Mouse (Mus musculus) retina, adult 2 months (tissue): ENCODE data around the gene Sez6l.

Experiments used
- DNase-seq: peaks from one replicate; pipeline ENCODE4 v3.0.0-alpha.2; 2012; ENCODE audit warnings: low read depth, low spot score

The Sez6l gene

DNA sequence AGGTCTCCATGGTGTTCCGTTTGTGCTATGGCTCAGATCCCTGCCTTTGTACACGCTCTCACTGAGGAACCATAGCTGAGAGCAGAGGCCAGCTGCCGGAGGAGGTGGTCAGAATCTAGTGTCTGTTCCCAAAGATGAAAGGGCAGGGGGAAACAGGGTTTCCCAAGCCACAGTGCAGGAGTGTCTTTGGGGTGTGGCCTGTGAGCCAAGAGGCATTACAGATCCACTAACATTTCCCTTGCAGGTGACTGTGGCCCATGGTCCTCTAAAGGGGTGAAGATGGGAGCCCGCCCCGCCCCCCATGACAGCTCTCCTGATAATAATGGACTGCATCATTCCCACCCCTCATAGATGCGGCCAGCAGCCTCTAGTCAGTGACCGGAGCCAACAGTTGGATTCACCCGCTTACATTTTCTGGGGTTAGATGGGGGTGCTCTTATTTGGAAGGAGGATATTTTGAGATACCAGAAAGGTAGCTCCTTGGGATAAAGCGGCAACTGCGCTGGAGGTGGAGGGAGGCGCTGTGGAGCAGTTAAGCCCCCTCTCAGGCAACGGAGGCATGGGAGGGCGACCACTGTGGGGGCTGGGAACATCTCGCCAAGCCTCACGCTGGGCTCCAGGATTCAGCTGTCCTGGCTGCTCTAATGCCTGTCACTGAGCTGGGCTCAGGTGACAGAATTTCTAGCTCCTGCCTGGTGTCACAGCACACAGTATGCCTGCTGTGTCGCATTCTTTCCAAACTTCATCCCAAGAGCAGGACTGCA lies 43.5 kb downstream of the Sez6l start:
- no peak for DNase-seq

- DNase-seq: no peak
Observed at GRCm38 (mm10) chr5:112532894-112533293, 44.1 kb downstream of the Sez6l start.

GRCm38 (mm10) chr5:112532210-112532609 lies 44.8 kb downstream of the Sez6l start:
- no peak for DNase-seq

DNA sequence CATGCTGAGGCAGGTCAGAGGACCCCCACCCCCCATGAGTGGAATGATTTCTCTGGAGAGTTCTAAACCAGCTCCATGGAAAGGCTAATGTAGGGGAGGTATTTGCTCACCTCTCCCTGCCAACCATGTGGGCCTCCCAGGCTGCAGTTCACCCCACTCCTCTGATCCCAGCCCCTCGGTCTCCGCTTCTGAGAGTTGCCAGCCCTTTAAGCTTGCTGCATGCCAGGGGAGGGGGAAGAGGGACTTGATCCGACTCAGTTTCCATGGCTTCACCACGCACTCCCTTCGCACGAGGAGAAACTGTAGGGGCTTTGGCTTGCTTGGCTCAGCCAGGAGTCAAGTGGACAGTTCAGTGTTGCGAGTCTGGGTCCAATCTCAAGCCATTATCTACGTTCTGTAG lies 45.9 kb downstream of the Sez6l start:
- no peak for DNase-seq

DNA sequence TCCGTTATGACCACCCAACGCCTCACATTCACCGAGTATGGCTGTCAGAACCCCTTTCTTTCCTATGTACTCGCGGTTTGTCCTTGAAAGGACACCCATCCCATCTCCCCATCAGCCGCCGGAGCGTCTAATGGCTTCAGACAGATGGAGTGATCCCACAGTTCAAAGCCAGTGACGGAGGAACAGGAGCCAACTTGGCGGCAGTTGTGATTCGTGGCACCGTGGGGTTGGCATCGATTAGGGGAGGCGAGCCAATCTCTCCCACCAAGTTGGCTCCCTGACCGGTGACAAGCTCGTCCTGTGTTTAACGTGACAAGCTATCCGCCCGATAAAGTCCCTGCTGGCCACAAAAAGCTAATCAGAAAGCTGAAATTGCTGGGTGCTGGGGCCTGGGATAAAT lies 50.0 kb downstream of the Sez6l start:
- no peak for DNase-seq

GRCm38 (mm10) chr5:112526435-112526834 lies 50.5 kb downstream of the Sez6l start:
- DNase-seq: no peak

DNA sequence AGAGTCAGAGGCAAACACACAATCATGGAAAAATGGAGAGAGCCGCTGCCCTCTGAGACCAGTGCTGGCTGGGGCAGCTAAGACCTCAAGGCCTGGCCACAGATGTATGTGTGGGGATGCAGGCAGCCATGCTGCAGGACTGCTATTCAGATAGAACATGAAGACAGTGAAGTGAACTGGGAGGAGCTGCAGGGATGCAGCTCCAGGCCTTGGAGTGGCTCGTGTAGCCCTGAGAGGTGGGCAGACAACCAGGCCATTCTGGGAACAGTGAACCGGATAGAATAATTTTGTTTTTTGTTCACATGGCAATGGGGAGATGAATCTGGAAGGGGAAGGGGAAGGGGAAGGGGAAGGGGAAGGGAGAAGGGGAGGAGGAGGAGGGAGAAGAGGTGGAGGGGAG lies 51.0 kb downstream of the Sez6l start:
- no peak for DNase-seq

DNA sequence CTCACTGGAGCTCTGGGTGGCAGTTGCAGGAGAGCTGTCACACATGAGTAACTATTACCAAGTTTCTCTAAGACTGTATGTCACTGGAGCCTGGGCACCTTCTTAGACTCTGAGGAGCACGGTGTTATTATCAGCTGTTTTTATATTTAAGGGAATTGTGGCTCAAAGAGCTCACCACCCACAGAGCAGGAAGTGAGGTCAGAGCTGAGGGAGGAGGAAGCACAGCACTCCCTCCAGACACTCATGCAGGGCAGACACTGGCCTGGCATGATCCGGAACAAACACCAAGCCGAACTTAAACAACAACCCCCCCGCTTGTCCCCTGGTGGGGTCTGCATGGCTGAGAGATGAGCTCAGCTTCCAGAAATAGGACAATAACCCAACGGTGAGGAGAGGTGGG lies 51.7 kb downstream of the Sez6l start:
- no peak for DNase-seq

- no peak for DNase-seq
Observed at GRCm38 (mm10) chr5:112523796-112524195, 53.2 kb downstream of the Sez6l start.

DNA sequence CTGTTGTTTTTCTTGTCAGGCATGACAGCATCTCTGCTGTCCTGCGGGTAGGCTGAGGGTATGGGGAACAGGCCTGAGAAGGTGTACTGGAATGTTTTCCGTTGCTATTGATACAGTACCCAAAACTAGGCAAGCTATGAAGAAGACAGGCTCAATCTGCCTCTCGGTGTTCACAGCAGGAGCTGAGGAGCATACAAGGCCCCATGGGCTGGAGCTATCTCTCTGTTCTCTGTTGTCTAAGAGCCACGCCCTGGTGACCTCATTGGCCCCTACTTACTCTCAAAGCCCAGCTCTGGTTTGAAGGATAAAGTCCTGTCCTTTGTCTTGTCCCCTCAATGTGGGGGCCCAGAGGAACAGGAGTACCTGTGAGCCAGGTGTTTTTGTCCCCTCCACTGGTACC lies 53.7 kb downstream of the Sez6l start:
- no peak for DNase-seq

GRCm38 (mm10) chr5:112521703-112522527 lies 55.1 kb downstream of the Sez6l start:
- DNase-seq: no peak

GRCm38 (mm10) chr5:112520826-112521702 lies 55.9 kb downstream of the Sez6l start:
- no peak for DNase-seq

- no peak for DNase-seq
Observed at GRCm38 (mm10) chr5:112518773-112519172, 58.2 kb downstream of the Sez6l start.

DNA sequence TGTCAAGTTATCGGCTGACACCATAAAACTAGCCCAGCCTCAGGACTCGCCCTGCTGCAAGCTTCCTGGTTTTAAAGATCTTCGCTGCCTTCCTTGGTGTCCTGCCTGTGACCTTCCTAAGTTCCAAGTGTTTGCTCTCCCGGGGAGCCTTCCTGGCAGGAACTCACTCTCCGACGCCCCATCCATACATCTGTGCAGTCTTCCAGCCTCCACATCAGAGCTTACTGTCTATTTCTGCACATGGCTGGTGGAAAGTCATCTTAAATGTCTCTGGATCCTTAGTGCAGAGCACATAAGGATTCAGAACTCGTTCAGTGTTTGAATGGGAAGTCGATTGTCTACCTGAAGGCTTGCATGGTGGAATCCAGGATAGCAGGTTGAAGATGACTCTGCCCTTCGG lies 59.5 kb downstream of the Sez6l start:
- no peak for DNase-seq

DNA sequence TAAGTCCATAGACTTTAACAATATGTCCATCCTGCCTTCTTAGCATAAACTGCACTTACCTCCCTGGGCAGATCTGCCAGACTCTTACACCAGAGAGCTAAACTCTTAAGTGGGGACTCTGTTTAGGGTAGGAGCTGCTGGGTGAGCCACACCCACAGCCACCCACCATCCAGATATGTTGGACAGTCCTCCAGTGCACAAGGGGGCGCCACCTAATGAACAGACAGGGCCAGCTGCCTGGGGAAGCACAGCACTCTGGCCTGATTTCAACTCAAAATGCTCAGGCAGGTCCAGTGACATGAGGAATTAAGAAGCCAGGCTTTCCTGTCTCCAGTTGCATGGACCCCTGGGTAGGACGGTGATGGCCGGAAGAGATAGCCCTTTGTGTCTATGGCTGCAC lies 60.5 kb downstream of the Sez6l start:
- no peak for DNase-seq

DNA sequence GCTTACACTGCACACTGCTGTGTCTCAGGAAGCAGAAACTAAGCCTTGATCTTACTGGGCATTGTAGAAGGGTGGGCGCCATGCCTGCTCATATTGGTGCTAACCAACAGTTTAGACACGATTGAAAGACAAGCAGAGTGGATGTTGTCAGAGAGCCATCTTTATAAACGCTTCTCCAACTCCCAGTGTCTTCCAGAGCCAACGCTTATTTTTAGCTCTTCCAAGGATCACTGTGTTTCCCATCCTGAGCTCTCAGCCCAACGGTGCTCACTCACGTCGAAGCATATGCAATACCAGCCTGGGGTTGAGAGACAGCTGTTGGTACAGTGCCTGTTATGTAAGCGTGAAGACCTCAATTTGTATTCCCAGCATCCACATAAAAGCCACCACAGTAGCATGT lies 66.6 kb downstream of the Sez6l start:
- DNase-seq: no peak

DNA sequence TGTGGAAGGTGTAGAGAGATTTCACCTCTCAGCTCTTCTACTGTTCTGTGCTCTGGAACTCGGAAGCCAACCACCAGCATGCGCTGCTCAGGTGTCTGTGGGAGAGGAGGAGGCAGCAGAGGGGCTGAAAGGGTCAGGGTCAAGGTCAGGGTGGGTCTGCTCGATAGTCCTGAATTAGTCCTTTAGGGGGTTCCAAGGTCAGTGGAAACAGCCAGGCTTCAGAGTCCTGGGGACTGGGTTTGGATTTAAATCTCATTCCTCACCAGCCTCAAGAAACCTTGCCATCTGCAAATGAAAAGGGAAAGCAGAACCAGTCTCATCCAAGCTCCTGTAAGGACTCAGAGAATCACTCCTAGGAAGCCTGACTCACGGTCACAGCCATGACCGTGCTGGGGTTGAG lies 67.1 kb downstream of the Sez6l start:
- no peak for DNase-seq

DNA sequence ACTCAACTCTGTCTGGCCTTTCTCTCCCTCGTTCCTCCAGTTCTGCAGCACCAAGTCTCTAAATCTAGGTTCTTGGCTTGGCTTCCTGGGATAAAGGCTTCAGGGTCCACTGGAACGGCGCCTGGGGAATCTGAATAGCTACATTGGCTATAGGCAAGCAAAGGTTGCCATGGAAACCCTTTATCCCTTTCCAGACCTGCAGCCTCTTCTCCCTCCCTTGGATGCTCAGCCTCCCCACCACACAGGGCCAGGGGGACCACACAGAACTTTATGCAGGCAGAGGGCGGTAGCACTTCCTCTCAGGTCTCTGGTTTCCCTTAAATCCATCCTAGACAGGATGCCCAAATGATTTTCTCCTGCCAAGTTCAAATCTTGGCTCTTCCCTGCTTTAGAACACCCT lies 71.4 kb downstream of the Sez6l start:
- DNase-seq: no peak

DNA sequence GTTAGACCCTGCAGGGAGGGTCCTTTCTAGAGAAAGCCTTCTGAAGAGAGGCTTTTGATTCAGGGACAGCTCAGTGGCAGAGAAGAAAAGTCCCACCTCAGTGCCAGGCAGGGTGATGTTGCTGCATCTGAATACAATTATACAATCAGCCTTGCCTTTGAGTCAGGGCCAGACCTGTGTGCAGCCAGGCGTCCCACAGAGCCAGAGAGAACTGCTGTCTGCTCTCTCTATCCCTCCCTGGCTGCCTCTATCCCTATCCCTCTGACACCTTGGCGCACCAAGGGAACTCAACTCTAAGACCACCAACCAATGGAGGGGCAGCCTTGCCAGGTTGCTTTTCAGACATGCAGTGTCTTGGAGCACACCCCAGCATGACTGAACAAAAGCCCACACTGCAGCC lies 75.6 kb downstream of the Sez6l start:
- DNase-seq: no peak

DNA sequence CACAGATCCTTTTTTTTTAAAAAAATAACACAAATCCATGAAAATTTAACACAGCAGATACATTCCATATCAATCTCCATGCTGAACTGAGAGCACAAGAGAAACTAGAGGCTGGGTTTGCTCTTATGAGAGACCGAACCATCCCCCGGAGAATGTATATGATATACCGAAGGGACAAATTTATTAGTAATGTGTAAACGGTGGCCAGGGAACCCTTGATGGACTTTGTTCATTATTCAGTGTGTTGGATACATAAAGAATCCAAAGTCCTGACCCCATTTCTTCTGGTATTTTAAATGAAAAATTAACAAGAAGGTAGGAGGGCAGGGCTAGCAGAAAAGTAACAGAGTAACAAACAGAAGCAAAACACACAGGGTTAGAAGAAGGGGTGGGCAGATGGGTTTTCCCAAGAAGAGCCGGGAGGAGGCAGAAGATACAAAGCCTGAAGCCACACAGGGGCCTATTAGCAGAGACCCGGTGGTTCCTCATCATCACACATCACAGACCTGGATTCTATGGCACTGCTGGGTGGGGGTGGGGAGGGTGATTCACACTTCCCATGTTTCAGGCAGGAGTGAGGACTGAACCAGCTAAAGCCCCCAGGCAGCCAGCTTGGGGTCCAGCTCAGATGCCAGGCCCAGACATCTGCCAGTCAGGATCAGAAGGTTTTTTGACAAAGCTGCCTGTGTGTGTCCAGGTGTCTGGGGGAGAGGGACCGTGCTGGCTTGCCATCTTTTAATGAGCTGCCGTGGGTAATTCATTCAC lies 76.9 kb downstream of the Sez6l start:
- DNase-seq: no peak
